Mouse (Mus musculus) hindbrain, embryonic 11.5 days (tissue): ENCODE data around the gene Gle1. TPM values are rescaled to one million over a fixed set of nuclear protein-coding genes. Genes with fewer than 3 reads are reported as not detected.

Experiments used
- ATAC-seq: fragments of 200-750 bp; cut with Nextera tagmentation; 2 replicates; pipeline ENCODE4 v1.8.0; 2017; ENCODE audit warnings: mild to moderate bottlenecking, moderate TSS enrichment, moderate library complexity; ENCODE audit not compliant: low FRiP score
- DNase-seq: peaks from one replicate; pipeline ENCODE4 v3.0.0-alpha.2; 2015; ENCODE audit warnings: low spot score
- H3K27ac ChIP-seq: fragments of 300-500 bp; sonication (generic); 2 replicates; pipeline ENCODE4 v1.5.1; 2014; ENCODE audit warnings: mild to moderate bottlenecking, low read depth, low read length
- H3K27me3 ChIP-seq: fragments of 300-500 bp; sonication (generic); 2 replicates; pipeline ENCODE4 v1.6.1; 2014; ENCODE audit warnings: mild to moderate bottlenecking, low read length, moderate library complexity, mixed read lengths; ENCODE audit not compliant: control insufficient read depth, insufficient read depth
- H3K36me3 ChIP-seq: fragments of 300-500 bp; sonication (generic); 2 replicates; pipeline ENCODE4 v1.6.1; 2014; ENCODE audit warnings: mild to moderate bottlenecking, low read length, moderate library complexity, mixed read lengths; ENCODE audit not compliant: control insufficient read depth, insufficient read depth
- H3K4me1 ChIP-seq: fragments of 300-500 bp; sonication (generic); replicated peaks from 2 replicates; pipeline ENCODE4 v1.6.1; 2014; ENCODE audit warnings: low read length, mixed read lengths; ENCODE audit not compliant: control insufficient read depth, insufficient read depth
- H3K4me2 ChIP-seq: fragments of 300-500 bp; sonication (generic); replicated peaks from 2 replicates; pipeline ENCODE4 v1.6.1; 2014; ENCODE audit warnings: mild to moderate bottlenecking, low read depth, low read length
- H3K4me3 ChIP-seq: fragments of 300-500 bp; sonication (generic); 2 replicates; pipeline ENCODE4 v1.5.1; 2014; ENCODE audit warnings: low read depth, low read length
- H3K9ac ChIP-seq: fragments of 300-500 bp; sonication (generic); 2 replicates; pipeline ENCODE4 v1.6.1; 2014; ENCODE audit warnings: low read depth, low read length
- H3K9me3 ChIP-seq: fragments of 300-500 bp; sonication (generic); 2 replicates; pipeline ENCODE4 v1.6.1; 2016; ENCODE audit warnings: low read length; ENCODE audit not compliant: control insufficient read depth
- WGBS: fragments of 180-500 bp; shearing (Covaris S2); extraction: QIAGEN DNeasy Blood & Tissue Kit; methylation state at CpG from one replicate; pipeline ENCODE4 v1.1.7; 2014; 5-methylcytosine and 5-hydroxymethylcytosine counted together
- polyA plus RNA-seq: library from polyadenylated mRNA; unstranded; fragments of >200 nt; fragmentation: Nextera tagmentation; extraction: Ambion mirVana; gene quantifications from 2 replicates; pipeline ENCODE4 v1.2.1, GENCODE M21; 2014

The Gle1 gene
- polyA plus RNA-seq, 1 experiment from 2014 or later = 55.7 TPM

- no peaks in the 10 kb centered on the region for H3K36me3 ChIP-seq
- no peak for ATAC-seq
- no peak for DNase-seq
- H3K27me3 ChIP-seq = no peaks in the 10 kb centered on the region
- peaks cover 6% of the 10 kb centered on the region; the same call in 1 of the 2 replicates for H3K4me1 ChIP-seq
- WGBS = 60% methylated on average over 5 of the region's 5 CpGs
- H3K27ac ChIP-seq = no peak overlapping the region
- no peaks in the 10 kb centered on the region for H3K9me3 ChIP-seq
- peak overlapping the region; percentile 47; the same call in 1 of the 2 replicates for H3K4me2 ChIP-seq
- no peak overlapping the region for H3K9ac ChIP-seq
- peak overlapping the region; percentile 99; the same call in 1 of the 2 replicates for H3K4me3 ChIP-seq
These were observed 32.5 kb downstream of the Gle1 start for GRCm38 (mm10) chr2:29967768-29968167.

GRCm38 (mm10) chr2:29968638-29969037 lies 33.4 kb downstream of the Gle1 start:
- Histone ChIP-seq H3K9ac (no peak overlapping the region), H3K9me3 (no peaks in the 10 kb centered on the region), H3K4me2 (no peak overlapping the region), H3K4me1 (peaks cover 6% of the 10 kb centered on the region; the same call in 1 of the 2 replicates), H3K36me3 (no peaks in the 10 kb centered on the region), H3K4me3 (no peak overlapping the region), H3K27me3 (no peaks in the 10 kb centered on the region), H3K27ac (no peak overlapping the region)
- DNase-seq (no peak), ATAC-seq (no peak)
- 79% methylated on average over 5 of the region's 5 CpGs for WGBS

GRCm38 (mm10) chr2:29971838-29972635 lies 36.8 kb downstream of the Gle1 start:
- Histone ChIP-seq H3K27me3 (no peaks in the 10 kb centered on the region), H3K36me3 (no peaks in the 10 kb centered on the region), H3K4me1 (peaks cover 6% of the 10 kb centered on the region; the same call in 1 of the 2 replicates), H3K4me2 (no peak overlapping the region), H3K4me3 (no peak overlapping the region), H3K9me3 (no peaks in the 10 kb centered on the region), H3K9ac (no peak overlapping the region), H3K27ac (no peak overlapping the region)
- WGBS = 87% methylated on average over 9 of the region's 9 CpGs
- DNase-seq (no peak), ATAC-seq (no peak)

- peak; percentile 22 for DNase-seq
- Histone ChIP-seq H3K9ac (no peak overlapping the region), H3K27me3 (no peaks in the 10 kb centered on the region), H3K36me3 (peaks cover 3% of the 10 kb centered on the region; the same call in 1 of the 2 replicates), H3K9me3 (no peaks in the 10 kb centered on the region), H3K4me3 (no peak overlapping the region), H3K27ac (no peak overlapping the region), H3K4me2 (no peak overlapping the region), H3K4me1 (0 out of 2 replicates have a peak, but pooled peaks cover 2% of the 10 kb centered on the region)
- 13% methylated on average over 2 of the region's 2 CpGs for WGBS
- ATAC-seq = no peak
These were observed 38.3 kb downstream of the Gle1 start for GRCm38 (mm10) chr2:29973525-29973924.

- Histone ChIP-seq H3K27ac (no peak overlapping the region), H3K36me3 (peaks cover 10% of the 10 kb centered on the region)
- peak; percentile 61 for DNase-seq
These were observed 42.1 kb downstream of the Gle1 start for GRCm38 (mm10) chr2:29977307-29977706.

GRCm38 (mm10) chr2:29980661-29981060 lies 45.4 kb downstream of the Gle1 start:
- WGBS = 94% methylated on average over 1 of the region's 1 CpGs
- ATAC-seq = no peak
- H3K9ac ChIP-seq = no peak overlapping the region

More at GRCm38 (mm10) chr2:29977307-29977706, 42.1 kb downstream of the Gle1 start:
- Histone ChIP-seq H3K9me3 (no peaks in the 10 kb centered on the region), H3K4me3 (no peak overlapping the region), H3K27me3 (no peaks in the 10 kb centered on the region), H3K9ac (no peak overlapping the region), H3K4me1 (no peaks in the 10 kb centered on the region), H3K4me2 (no peak overlapping the region)
- ATAC-seq = no peak

GRCm38 (mm10) chr2:29991962-29992361 lies 56.7 kb downstream of the Gle1 start:
- H3K9me3 ChIP-seq = no peaks in the 10 kb centered on the region
- peaks cover 36% of the 10 kb centered on the region for H3K36me3 ChIP-seq
- no peak overlapping the region for H3K9ac ChIP-seq
- ATAC-seq (no peak), DNase-seq (no peak)
- H3K4me1 ChIP-seq = no peaks in the 10 kb centered on the region
- H3K4me2 ChIP-seq = no peak overlapping the region
- no peak overlapping the region for H3K4me3 ChIP-seq
- 62% methylated on average over 2 of the region's 2 CpGs for WGBS
- no peak overlapping the region for H3K27ac ChIP-seq
- no peaks in the 10 kb centered on the region for H3K27me3 ChIP-seq

More at GRCm38 (mm10) chr2:29980661-29981060, 45.4 kb downstream of the Gle1 start:
- DNase-seq = no peak
- H3K4me1 ChIP-seq = no peaks in the 10 kb centered on the region
- H3K27ac ChIP-seq = no peak overlapping the region
- H3K36me3 ChIP-seq = peaks cover 10% of the 10 kb centered on the region
- no peak overlapping the region for H3K4me2 ChIP-seq
- no peaks in the 10 kb centered on the region for H3K9me3 ChIP-seq
- H3K27me3 ChIP-seq = no peaks in the 10 kb centered on the region
- no peak overlapping the region for H3K4me3 ChIP-seq

- WGBS = 69% methylated on average over 1 of the region's 1 CpGs
- H3K4me3 ChIP-seq = no peak overlapping the region
- no peaks in the 10 kb centered on the region for H3K9me3 ChIP-seq
- no peaks in the 10 kb centered on the region for H3K27me3 ChIP-seq
- ATAC-seq = no peak
- peaks cover 38% of the 10 kb centered on the region for H3K36me3 ChIP-seq
- DNase-seq = no peak
- H3K9ac ChIP-seq = no peak overlapping the region
- no peak overlapping the region for H3K4me2 ChIP-seq
- H3K27ac ChIP-seq = no peak overlapping the region
- no peaks in the 10 kb centered on the region for H3K4me1 ChIP-seq
These were observed 73.9 kb downstream of the Gle1 start for GRCm38 (mm10) chr2:30009101-30009500.
